Mouse (Mus musculus): ENCODE results near the gene Tmem147. TPM values are rescaled to one million over a fixed set of nuclear protein-coding genes. Genes with fewer than 3 reads are reported as not detected.
A peak's percentile ranks its signal among the peaks of the same experiment; 100 is the strongest.

Tmem147 gene
- polyA plus RNA-seq, 1 experiment from 2014 or later: 215 TPM

DNA sequence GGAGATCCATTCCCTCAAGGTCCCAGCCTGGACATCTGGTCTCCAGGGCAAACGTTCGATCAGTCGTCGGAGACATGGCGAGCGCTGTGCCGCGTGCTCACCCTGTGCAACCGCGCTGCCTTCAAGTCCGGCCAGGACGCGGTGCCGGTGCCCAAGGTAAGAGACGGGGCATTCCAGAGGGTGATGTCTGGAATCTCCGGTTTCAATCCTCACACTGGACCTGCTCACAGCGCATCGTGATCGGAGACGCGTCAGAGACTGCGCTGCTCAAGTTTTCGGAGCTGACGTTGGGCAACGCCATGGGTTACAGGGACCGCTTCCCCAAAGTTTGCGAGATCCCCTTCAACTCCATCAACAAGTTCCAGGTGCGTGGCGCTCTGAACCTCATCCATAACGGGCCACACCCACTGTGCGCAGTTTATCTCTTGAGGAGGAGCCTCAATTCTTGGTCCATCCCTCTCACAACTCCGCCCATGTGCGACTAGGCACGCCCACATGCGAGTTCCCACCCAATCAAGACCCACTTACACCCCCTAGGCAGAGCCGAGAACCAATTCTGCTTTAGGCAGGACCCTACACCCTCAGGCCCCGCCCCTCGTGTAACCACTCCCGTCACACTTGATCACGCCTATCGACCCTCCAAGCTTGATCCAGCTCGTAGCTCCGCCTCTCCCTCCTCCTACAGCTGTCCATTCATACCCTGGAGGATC lies 12.2 kb downstream of the Tmem147 start:
- WGBS: 1% methylated on average over 43 of the region's 43 CpGs
- Histone ChIP-seq H3K27ac (ENCODE audit: low read length) (no peak overlapping the region), H3K4me2 (ENCODE audit: low read depth, low read length) (peak overlapping the region; percentile 72), H3K36me3 (ENCODE audit: control insufficient read depth, insufficient read depth, low read length) (no peaks in the 10 kb centered on the region), H3K4me3 (replicated peaks; ENCODE audit: low read length) (peak overlapping the region; percentile 46), H3K4me1 (ENCODE audit: control insufficient read depth, insufficient read depth, low read length) (peaks cover 14% of the 10 kb centered on the region), H3K9ac (ENCODE audit: low read length) (peak overlapping the region; percentile 55), H3K27me3 (ENCODE audit: control insufficient read depth, insufficient read depth, low read length) (peaks cover 14% of the 10 kb centered on the region), H3K9me3 (replicated peaks; ENCODE audit: control insufficient read depth, low read length) (no peaks in the 10 kb centered on the region)
- peak; percentile 97 for ATAC-seq (ENCODE audit: insufficient read depth, low FRiP score)

GRCm38 (mm10) chr7:30711942-30712341 lies 17.4 kb downstream of the Tmem147 start, which contains the start of gene Atp4a:
TSS of gene Atp4a (plus strand) at chr7:30712209.
- no peaks in the 10 kb centered on the region for H3K36me3 ChIP-seq (ENCODE audit: control insufficient read depth, insufficient read depth, low read length)
- peaks cover 3% of the 10 kb centered on the region for H3K4me1 ChIP-seq (ENCODE audit: control insufficient read depth, insufficient read depth, low read length)
- H3K27me3 ChIP-seq (ENCODE audit: control insufficient read depth, insufficient read depth, low read length): peaks cover 11% of the 10 kb centered on the region
- H3K4me3 ChIP-seq (replicated peaks; ENCODE audit: low read length): no peak within 1 kb of the TSS
- WGBS: 70% methylated on average over 3 of the region's 3 CpGs
- H3K9me3 ChIP-seq (replicated peaks; ENCODE audit: control insufficient read depth, low read length): no peaks in the 10 kb centered on the region
- no peak within 1 kb of the TSS for H3K4me2 ChIP-seq (ENCODE audit: low read depth, low read length)
- H3K9ac ChIP-seq (ENCODE audit: low read length): no peak within 1 kb of the TSS
- no peak for ATAC-seq (ENCODE audit: insufficient read depth, low FRiP score)
- no peak within 1 kb of the TSS for H3K27ac ChIP-seq (ENCODE audit: low read length)

DNA sequence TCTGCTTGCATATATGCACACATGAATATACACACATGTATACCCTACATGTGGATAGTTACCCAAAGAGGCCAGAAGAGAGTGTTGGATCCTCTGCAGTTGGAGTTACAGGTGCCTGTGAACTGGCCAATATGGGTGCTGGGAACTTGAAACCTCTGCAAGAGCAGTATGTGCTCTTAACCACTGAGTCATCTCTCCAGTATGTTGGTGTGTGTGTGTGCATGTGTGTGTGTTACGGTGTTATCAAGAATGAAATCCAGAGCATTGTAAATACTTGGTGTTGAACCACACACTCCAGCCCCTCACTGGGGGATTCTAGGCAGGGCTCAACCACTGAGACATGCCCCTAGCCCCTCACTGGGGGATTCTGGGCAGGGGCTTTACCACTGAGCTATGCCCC lies 21.9 kb downstream of the Tmem147 start:
- no peak overlapping the region for H3K9ac ChIP-seq (ENCODE audit: low read length)
- H3K27ac ChIP-seq (ENCODE audit: low read length): no peak overlapping the region; the same call in 1 of the 2 replicates
- no peaks in the 10 kb centered on the region for H3K9me3 ChIP-seq (replicated peaks; ENCODE audit: control insufficient read depth, low read length)
- ATAC-seq (ENCODE audit: insufficient read depth, low FRiP score): no peak
- no peaks in the 10 kb centered on the region for H3K36me3 ChIP-seq (ENCODE audit: control insufficient read depth, insufficient read depth, low read length)
- no peak overlapping the region for H3K4me3 ChIP-seq (replicated peaks; ENCODE audit: low read length)
- H3K4me1 ChIP-seq (ENCODE audit: control insufficient read depth, insufficient read depth, low read length): no peaks in the 10 kb centered on the region
- H3K27me3 ChIP-seq (ENCODE audit: control insufficient read depth, insufficient read depth, low read length): no peaks in the 10 kb centered on the region
- no peak overlapping the region for H3K4me2 ChIP-seq (ENCODE audit: low read depth, low read length)
- 57% methylated on average over 1 of the region's 1 CpGs for WGBS

GRCm38 (mm10) chr7:30706214-30706882 lies 23.0 kb downstream of the Tmem147 start:
- no peaks in the 10 kb centered on the region for H3K9me3 ChIP-seq (replicated peaks; ENCODE audit: control insufficient read depth, low read length)
- no peaks in the 10 kb centered on the region for H3K27me3 ChIP-seq (ENCODE audit: control insufficient read depth, insufficient read depth, low read length)
- H3K4me3 ChIP-seq (replicated peaks; ENCODE audit: low read length): no peak overlapping the region
- H3K4me2 ChIP-seq (ENCODE audit: low read depth, low read length): peak overlapping the region; percentile 10; the same call in 1 of the 2 replicates
- H3K36me3 ChIP-seq (ENCODE audit: control insufficient read depth, insufficient read depth, low read length): no peaks in the 10 kb centered on the region
- H3K4me1 ChIP-seq (ENCODE audit: control insufficient read depth, insufficient read depth, low read length): no peaks in the 10 kb centered on the region
- peak; percentile 89 for ATAC-seq (ENCODE audit: insufficient read depth, low FRiP score)
- no peak overlapping the region; the same call in 1 of the 2 replicates for H3K9ac ChIP-seq (ENCODE audit: low read length)
- H3K27ac ChIP-seq (ENCODE audit: low read length): peak overlapping the region; percentile 73
- 50% methylated on average over 8 of the region's 8 CpGs for WGBS

- no peak within 1 kb of the TSS for H3K9ac ChIP-seq (ENCODE audit: low read length)
- no peaks in the 10 kb centered on the region for H3K27me3 ChIP-seq (ENCODE audit: control insufficient read depth, insufficient read depth, low read length)
- no peaks in the 10 kb centered on the region for H3K4me1 ChIP-seq (ENCODE audit: control insufficient read depth, insufficient read depth, low read length)
- H3K36me3 ChIP-seq (ENCODE audit: control insufficient read depth, insufficient read depth, low read length): no peaks in the 10 kb centered on the region
- H3K27ac ChIP-seq (ENCODE audit: low read length): 0 out of 2 replicates have a peak within 1 kb of the TSS, but pooled peaks have one; percentile 27
- no peak within 1 kb of the TSS for H3K4me3 ChIP-seq (replicated peaks; ENCODE audit: low read length)
- WGBS: 35% methylated on average over 9 of the region's 9 CpGs
- ATAC-seq (ENCODE audit: insufficient read depth, low FRiP score): peak; percentile 66
- H3K9me3 ChIP-seq (replicated peaks; ENCODE audit: control insufficient read depth, low read length): no peaks in the 10 kb centered on the region
- H3K4me2 ChIP-seq (ENCODE audit: low read depth, low read length): no peak within 1 kb of the TSS
Observed at GRCm38 (mm10) chr7:30698589-30698988, 30.8 kb downstream of the Tmem147 start, which contains the start of gene 2200002J24Rik. TSS of gene 2200002J24Rik (plus strand) at chr7:30698926.

- no peaks in the 10 kb centered on the region for H3K36me3 ChIP-seq (ENCODE audit: control insufficient read depth, insufficient read depth, low read length)
- no peak overlapping the region for H3K4me3 ChIP-seq (replicated peaks; ENCODE audit: low read length)
- WGBS: 58% methylated on average over 5 of the region's 5 CpGs
- no peak overlapping the region for H3K4me2 ChIP-seq (ENCODE audit: low read depth, low read length)
- H3K9me3 ChIP-seq (replicated peaks; ENCODE audit: control insufficient read depth, low read length): no peaks in the 10 kb centered on the region
- H3K4me1 ChIP-seq (ENCODE audit: control insufficient read depth, insufficient read depth, low read length): no peaks in the 10 kb centered on the region
- H3K9ac ChIP-seq (ENCODE audit: low read length): no peak overlapping the region
- no peak for ATAC-seq (ENCODE audit: insufficient read depth, low FRiP score)
- H3K27me3 ChIP-seq (ENCODE audit: control insufficient read depth, insufficient read depth, low read length): no peaks in the 10 kb centered on the region
- 0 out of 2 replicates have a peak overlapping the region, but pooled peaks have one; percentile 27 for H3K27ac ChIP-seq (ENCODE audit: low read length)
Observed at GRCm38 (mm10) chr7:30698101-30698500, 31.2 kb downstream of the Tmem147 start.

DNA sequence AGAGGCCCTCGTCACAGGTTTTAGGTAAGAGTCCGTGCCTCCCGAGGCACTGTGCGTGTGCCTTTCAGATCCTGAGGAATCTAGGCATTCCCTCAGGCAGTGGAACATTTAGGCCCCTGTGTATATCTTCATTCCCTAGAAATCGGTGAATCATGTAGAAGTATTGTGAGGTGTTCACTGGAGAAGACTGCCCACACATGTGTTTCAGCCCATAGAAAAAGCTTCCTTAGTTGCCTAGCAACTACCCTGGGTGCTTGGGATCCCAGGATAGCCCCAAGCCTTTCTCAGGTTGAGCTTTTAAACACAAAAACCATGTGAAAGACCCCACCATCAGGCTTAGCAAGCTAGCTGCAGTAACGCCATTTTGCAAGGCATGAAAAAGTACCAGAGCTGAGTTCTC lies 41.0 kb downstream of the Tmem147 start:
- Histone ChIP-seq H3K36me3 (ENCODE audit: control insufficient read depth, insufficient read depth, low read length) (no peaks in the 10 kb centered on the region), H3K9ac (ENCODE audit: low read length) (no peak overlapping the region; the same call in 1 of the 2 replicates), H3K9me3 (replicated peaks; ENCODE audit: control insufficient read depth, low read length) (no peaks in the 10 kb centered on the region), H3K4me1 (ENCODE audit: control insufficient read depth, insufficient read depth, low read length) (0 out of 2 replicates have a peak, but pooled peaks cover 6% of the 10 kb centered on the region), H3K27ac (ENCODE audit: low read length) (peak overlapping the region; percentile 55), H3K4me3 (replicated peaks; ENCODE audit: low read length) (no peak overlapping the region), H3K4me2 (ENCODE audit: low read depth, low read length) (no peak overlapping the region), H3K27me3 (ENCODE audit: control insufficient read depth, insufficient read depth, low read length) (no peaks in the 10 kb centered on the region)
- ATAC-seq (ENCODE audit: insufficient read depth, low FRiP score): no peak
- WGBS: 70% methylated on average over 6 of the region's 6 CpGs

DNA sequence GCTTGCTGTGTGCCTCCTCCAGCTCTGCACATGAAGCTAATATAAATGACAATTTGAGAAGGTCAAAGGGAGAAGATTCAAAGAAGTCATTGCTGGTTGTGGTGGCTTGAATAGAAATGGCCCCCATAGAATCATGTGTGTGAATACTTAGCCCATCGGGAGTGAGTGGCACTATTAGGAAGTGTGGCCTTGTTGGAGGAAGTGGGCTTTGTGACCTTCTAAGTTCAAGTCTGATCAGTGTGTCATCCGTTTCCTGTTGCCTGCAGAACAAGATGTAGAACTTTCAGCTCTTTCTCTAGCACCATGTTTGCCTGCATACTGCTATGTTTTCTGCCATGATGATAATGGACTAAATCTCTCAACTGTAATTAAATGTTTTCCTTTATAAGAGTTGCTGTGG lies 45.9 kb downstream of the Tmem147 start:
- 0 out of 2 replicates have a peak, but pooled peaks cover 6% of the 10 kb centered on the region for H3K4me1 ChIP-seq (ENCODE audit: control insufficient read depth, insufficient read depth, low read length)
- H3K9ac ChIP-seq (ENCODE audit: low read length): no peak overlapping the region
- WGBS: 68% methylated on average over 2 of the region's 2 CpGs
- H3K9me3 ChIP-seq (replicated peaks; ENCODE audit: control insufficient read depth, low read length): no peaks in the 10 kb centered on the region; the same call in 1 of the 2 replicates
- H3K4me3 ChIP-seq (replicated peaks; ENCODE audit: low read length): no peak overlapping the region
- H3K27ac ChIP-seq (ENCODE audit: low read length): no peak overlapping the region
- H3K36me3 ChIP-seq (ENCODE audit: control insufficient read depth, insufficient read depth, low read length): no peaks in the 10 kb centered on the region
- H3K27me3 ChIP-seq (ENCODE audit: control insufficient read depth, insufficient read depth, low read length): no peaks in the 10 kb centered on the region
- H3K4me2 ChIP-seq (ENCODE audit: low read depth, low read length): no peak overlapping the region
- ATAC-seq (ENCODE audit: insufficient read depth, low FRiP score): no peak

GRCm38 (mm10) chr7:30681897-30682296 lies 47.4 kb downstream of the Tmem147 start:
- 53% methylated on average over 5 of the region's 5 CpGs for WGBS

More at GRCm38 (mm10) chr7:30681897-30682296, 47.4 kb downstream of the Tmem147 start:
- Histone ChIP-seq H3K9me3 (replicated peaks; ENCODE audit: control insufficient read depth, low read length) (no peaks in the 10 kb centered on the region; the same call in 1 of the 2 replicates), H3K4me1 (ENCODE audit: control insufficient read depth, insufficient read depth, low read length) (no peaks in the 10 kb centered on the region), H3K27me3 (ENCODE audit: control insufficient read depth, insufficient read depth, low read length) (no peaks in the 10 kb centered on the region), H3K4me3 (replicated peaks; ENCODE audit: low read length) (no peak overlapping the region), H3K27ac (ENCODE audit: low read length) (no peak overlapping the region), H3K9ac (ENCODE audit: low read length) (no peak overlapping the region), H3K4me2 (ENCODE audit: low read depth, low read length) (no peak overlapping the region), H3K36me3 (ENCODE audit: control insufficient read depth, insufficient read depth, low read length) (no peaks in the 10 kb centered on the region)
- no peak for ATAC-seq (ENCODE audit: insufficient read depth, low FRiP score)

Measured in stomach, embryonic 16.5 days (tissue).